Mouse (Mus musculus) heart, adult 2 months (tissue): Measurements from ENCODE around the gene Smbd1. TPM values are rescaled to one million over a fixed set of nuclear protein-coding genes. Genes with fewer than 3 reads are reported as not detected.

ENCODE experiments used
- DNase-seq, 2 experiments: peaks; one replicate each; pipeline ENCODE4 v3.0.0; 2021
- H3K27ac ChIP-seq: fragments of 200-600 bp; 2 replicates; pipeline ENCODE4 v1.8.1; 2022
- H3K27me3 ChIP-seq: fragments of 200-500 bp; 2 replicates; pipeline ENCODE4 v1.6.1; 2012; ENCODE audit warnings: mild to moderate bottlenecking, low read length, inconsistent platforms, mixed read lengths; ENCODE audit not compliant: control insufficient read depth, insufficient read depth
- H3K36me3 ChIP-seq: fragments of 200-500 bp; 2 replicates; pipeline ENCODE4 v1.6.1; 2012; ENCODE audit warnings: low read length, inconsistent platforms; ENCODE audit not compliant: control insufficient read depth, insufficient read depth
- H3K4me1 ChIP-seq: fragments of 200-500 bp; 2 replicates; pipeline ENCODE4 v1.6.1; 2011; ENCODE audit warnings: low read length; ENCODE audit not compliant: control insufficient read depth, insufficient read depth
- H3K4me3 ChIP-seq: fragments of 200-600 bp; 2 replicates; pipeline ENCODE4 v1.8.1; 2022
- H3K79me2 ChIP-seq: fragments of 200-500 bp; replicated peaks from 2 replicates; pipeline ENCODE4 v1.6.1; 2012; ENCODE audit warnings: mild to moderate bottlenecking, inconsistent platforms, low read length, moderate library complexity, mixed read lengths; ENCODE audit not compliant: control insufficient read depth, insufficient read depth
- H3K9ac ChIP-seq: fragments of 200-500 bp; 2 replicates; pipeline ENCODE4 v1.6.1; 2012; ENCODE audit warnings: low read depth, mild to moderate bottlenecking, control low read depth, inconsistent platforms, low read length, mixed read lengths
- CTCF ChIP-seq: fragments of 200-600 bp; IDR thresholded peaks from 2 replicates; pipeline ENCODE4 v1.8.1; 2022; ENCODE audit warnings: antibody characterized with exemption, mild to moderate bottlenecking, moderate library complexity
- EP300 ChIP-seq: fragments of 200-500 bp; IDR thresholded peaks from 2 replicates; pipeline ENCODE4 v1.6.1; 2011; ENCODE audit warnings: low read depth, low read length, control low read depth; ENCODE audit not compliant: insufficient read depth
- POLR2A ChIP-seq: fragments of 200-500 bp; IDR thresholded peaks from 2 replicates; pipeline ENCODE4 v1.6.1; 2011; ENCODE audit warnings: mild to moderate bottlenecking, low read depth, low read length, control low read depth; ENCODE audit not compliant: insufficient read depth
- WGBS: fragments of 180-500 bp; shearing (Covaris S2); methylation state at CpG from one replicate; pipeline ENCODE4 v1.1.7; 2018; 5-methylcytosine and 5-hydroxymethylcytosine counted together
- intact Hi-C: fragments of 180-260 bp; cut with DNase I; formaldehyde crosslinking; loops from one replicate; pipeline ENCODE4 v1.15.1; 2025
- polyA plus RNA-seq: library from polyadenylated mRNA; depleted of rRNA; stranded (reverse); fragments of >200 nt; gene quantifications from 2 replicates; pipeline ENCODE4 v1.2.3, GENCODE M21; 2012; rRNA removed
- total RNA-seq, 2 experiments: library from RNA; stranded (reverse); gene quantifications; 2 replicates each; pipeline ENCODE4 v1.2.3; 2021

Smbd1 gene
- total and polyA plus RNA-seq, 3 experiments: not detected

DNA sequence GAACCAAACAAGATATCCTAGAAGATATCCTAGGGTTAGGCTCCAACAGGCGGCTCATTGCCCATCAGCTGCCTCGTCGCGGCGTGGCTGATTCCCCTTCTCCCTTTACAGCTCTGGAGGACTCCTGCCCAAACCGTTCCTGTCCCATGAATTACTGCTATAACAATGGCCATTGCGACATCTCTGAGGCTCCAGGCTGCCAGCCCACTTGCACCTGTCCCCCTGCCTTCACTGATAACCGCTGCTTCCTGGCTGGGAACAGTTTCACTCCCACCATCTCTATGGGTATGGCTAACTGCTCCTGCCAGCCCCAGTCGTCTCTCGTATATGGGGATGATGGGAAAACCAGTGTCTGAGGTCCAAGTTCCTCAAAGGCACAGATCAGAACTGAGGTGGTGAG is 33.6 kb downstream of the Smbd1 start:
- no peak for TF ChIP-seq EP300
- TF ChIP-seq CTCF: no peak
- TF ChIP-seq POLR2A: no peak
- intact Hi-C loops: no loop called here
- WGBS: 64% methylated on average over 10 of the region's 10 CpGs

DNA sequence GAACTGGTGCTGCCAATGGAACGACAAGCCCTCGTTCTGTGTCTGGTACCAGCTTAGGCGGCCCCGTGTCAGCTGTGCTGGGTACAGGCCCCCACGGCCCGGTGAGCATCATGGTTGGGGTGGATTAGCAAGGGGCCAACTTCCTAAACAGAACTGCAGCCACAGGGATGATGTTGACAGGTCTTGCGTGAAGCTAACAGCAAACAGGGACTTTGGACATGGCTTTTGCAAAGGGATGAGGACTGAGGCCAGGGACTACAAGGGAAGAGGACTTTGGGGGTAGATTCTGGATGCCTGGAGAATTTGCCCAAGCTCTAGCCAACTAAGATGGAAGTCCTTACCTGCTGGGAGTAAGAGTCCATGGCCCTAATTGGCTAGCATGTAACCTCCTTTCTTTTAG is 43.4 kb downstream of the Smbd1 start:
- H3K36me3 ChIP-seq: no peaks in the 10 kb centered on the region
- no peaks in the 10 kb centered on the region for H3K79me2 ChIP-seq
- intact Hi-C loops: no loop called here
- no peak for TF ChIP-seq CTCF
- no peak for TF ChIP-seq EP300
- TF ChIP-seq POLR2A: no peak
- no peaks in the 10 kb centered on the region for H3K4me1 ChIP-seq
- H3K27ac ChIP-seq: no peak overlapping the region
- 91% methylated on average over 7 of the region's 7 CpGs for WGBS
- no peak overlapping the region for H3K9ac ChIP-seq
- H3K4me3 ChIP-seq: no peak overlapping the region
- DNase-seq: no peak
- no peaks in the 10 kb centered on the region for H3K27me3 ChIP-seq

More for the DNA sequence above, 33.6 kb downstream of the Smbd1 start:
- H3K36me3 ChIP-seq: no peaks in the 10 kb centered on the region
- no peaks in the 10 kb centered on the region for H3K4me1 ChIP-seq
- no peaks in the 10 kb centered on the region for H3K79me2 ChIP-seq
- H3K27me3 ChIP-seq: 0 out of 2 replicates have a peak, but pooled peaks cover 2% of the 10 kb centered on the region
- no peak overlapping the region for H3K4me3 ChIP-seq
- no peak for DNase-seq
- H3K9ac ChIP-seq: no peak overlapping the region
- no peak overlapping the region for H3K27ac ChIP-seq

DNA sequence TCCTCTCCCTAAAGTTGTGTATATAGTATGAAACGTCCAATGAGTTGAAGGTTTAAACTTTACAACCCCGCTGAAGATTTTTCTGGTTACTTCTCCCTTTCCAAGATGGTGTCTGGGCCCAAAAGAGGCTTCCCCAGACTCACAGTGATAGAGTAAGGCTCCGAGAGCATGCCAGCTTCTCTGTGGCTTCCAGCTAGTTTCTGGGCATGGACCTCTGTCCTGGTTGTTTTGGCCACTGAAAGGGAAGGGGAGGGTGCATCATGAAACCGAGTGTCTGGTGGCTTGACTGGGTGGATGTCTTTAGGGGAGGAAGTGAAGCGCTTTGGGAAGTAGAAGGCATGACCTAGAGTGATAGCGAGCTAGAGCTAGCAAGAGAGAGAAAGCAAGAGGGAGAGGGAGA is 45.3 kb downstream of the Smbd1 start:
- no peak overlapping the region for H3K4me3 ChIP-seq
- 62% methylated on average over 6 of the region's 6 CpGs for WGBS
- intact Hi-C loops: no loop called here
- H3K79me2 ChIP-seq: no peaks in the 10 kb centered on the region
- H3K27ac ChIP-seq: no peak overlapping the region
- H3K27me3 ChIP-seq: no peaks in the 10 kb centered on the region
- H3K36me3 ChIP-seq: no peaks in the 10 kb centered on the region
- TF ChIP-seq POLR2A (no peak), EP300 (no peak), CTCF (no peak)
- no peaks in the 10 kb centered on the region for H3K4me1 ChIP-seq
- no peak overlapping the region for H3K9ac ChIP-seq
- no peak for DNase-seq

DNA sequence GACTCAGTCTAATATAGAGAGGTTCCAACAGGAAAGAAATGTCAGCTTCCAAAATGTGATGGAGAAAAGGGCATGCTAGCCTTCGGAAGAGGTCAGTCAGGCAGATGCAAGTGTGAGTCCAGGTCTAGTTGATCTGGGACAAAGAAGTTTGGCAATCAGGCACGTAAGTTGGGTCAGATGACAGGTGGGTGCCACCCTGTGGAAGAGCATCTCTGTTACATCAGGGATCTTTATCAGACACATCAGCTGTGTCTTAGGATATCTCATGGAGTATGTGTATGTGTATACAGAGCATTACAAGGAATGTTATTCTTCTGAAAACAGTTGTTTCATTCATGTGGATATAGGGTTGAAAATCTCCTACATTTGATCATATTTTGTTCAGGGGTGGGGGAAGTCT is 45.7 kb downstream of the Smbd1 start:
- Histone ChIP-seq H3K36me3 (no peaks in the 10 kb centered on the region), H3K4me1 (no peaks in the 10 kb centered on the region), H3K79me2 (no peaks in the 10 kb centered on the region), H3K9ac (no peak overlapping the region), H3K4me3 (no peak overlapping the region), H3K27me3 (no peaks in the 10 kb centered on the region), H3K27ac (no peak overlapping the region)
- TF ChIP-seq POLR2A (no peak), EP300 (no peak), CTCF (no peak)
- intact Hi-C loops: no loop called here
- WGBS: 76% methylated on average over 2 of the region's 2 CpGs
- DNase-seq: no peak

Other genes with a start within 250 kb of the Smbd1 start
- gene Tfrc, start 201.6 kb downstream of the Smbd1 start, total RNA-seq: 10 to 100 TPM; 51.3 to 85.7 TPM
- 27.8 and 72.8 TPM in 2 replicates for gene Tfrc, start 201.6 kb downstream of the Smbd1 start, polyA plus RNA-seq
- gene Tnk2, start 166.6 kb downstream of the Smbd1 start, total RNA-seq: 10 to 100 TPM; 17.8 to 19.6 TPM
- 32.2 and 37.0 TPM in 2 replicates for gene Tnk2, start 166.6 kb downstream of the Smbd1 start, polyA plus RNA-seq
- under 1 TPM; 0.18 to 0.21 TPM for gene Muc4, start 74.6 kb downstream of the Smbd1 start, total RNA-seq
- 0.23 and 2.5 TPM in 2 replicates for gene Muc4, start 74.6 kb downstream of the Smbd1 start, polyA plus RNA-seq
- under 1 TPM; 0.30 to 0.47 TPM for gene Muc20, start 13.0 kb downstream of the Smbd1 start, total RNA-seq
- gene Muc20, start 13.0 kb downstream of the Smbd1 start, polyA plus RNA-seq: 0.94 TPM in 1 of 2 replicates, not detected in the other
- gene Fyttd1, start 67.0 kb upstream of the Smbd1 start, total RNA-seq: 100 to 1,000 TPM; 101 to 108 TPM
- gene Fyttd1, start 67.0 kb upstream of the Smbd1 start, polyA plus RNA-seq: 13.4 and 22.5 TPM in 2 replicates
- 10 to 100 TPM; 27.6 to 30.0 TPM for gene Rubcn, start 67.3 kb upstream of the Smbd1 start, total RNA-seq
- 44.1 and 59.3 TPM in 2 replicates for gene Rubcn, start 67.3 kb upstream of the Smbd1 start, polyA plus RNA-seq
- gene Lrch3, start 103.6 kb upstream of the Smbd1 start, total RNA-seq: 10 to 100 TPM; 20.3 to 22.6 TPM
- gene Lrch3, start 103.6 kb upstream of the Smbd1 start, polyA plus RNA-seq: 13.8 and 25.5 TPM in 2 replicates
- gene Iqcg, start 245.7 kb upstream of the Smbd1 start, total RNA-seq: under 1 TPM; 0.57 to 0.84 TPM
- 0.09 and 0.25 TPM in 2 replicates for gene Iqcg, start 245.7 kb upstream of the Smbd1 start, polyA plus RNA-seq
- gene Rpl35a, start 246.0 kb upstream of the Smbd1 start, total RNA-seq: 100 to 1,000 TPM; 298 to 319 TPM
- gene Rpl35a, start 246.0 kb upstream of the Smbd1 start, polyA plus RNA-seq: 167 and 313 TPM in 2 replicates